Mouse (Mus musculus) MEL (cell line): ENCODE data around the gene Syk. TPM values are rescaled to one million over a fixed set of nuclear protein-coding genes. Genes with fewer than 3 reads are reported as not detected.

Experiments used
- DNase-seq: peaks from one replicate; pipeline ENCODE4 v3.0.0; 2011; ENCODE audit warnings: low read depth, low spot score
- H3K27ac ChIP-seq: 2 replicates; pipeline ENCODE4 v1.5.1; 2012; ENCODE audit warnings: low read depth, mild to moderate bottlenecking, control low read depth, low read length, moderate library complexity; ENCODE audit not compliant: control insufficient read depth
- H3K27me3 ChIP-seq, 2 experiments: fragments of 150-350 bp in 1 of 2; sonication (generic) in 1 of 2; 2 replicates each; pipeline ENCODE4 v1.6.1; 2012; ENCODE audit warnings: low read length in 2 of 2, mild to moderate bottlenecking in 2 of 2, improper control_type of control experiment in 1 of 2, moderate library complexity in 1 of 2; ENCODE audit not compliant: insufficient read depth in 2 of 2, control insufficient read depth in 1 of 2
- H3K36me3 ChIP-seq, 2 experiments: 2 replicates each; pipeline ENCODE4 v1.6.1; 2012 to 2014; ENCODE audit warnings: low read length in 2 of 2, improper control_type of control experiment in 1 of 2, inconsistent platforms in 1 of 2, mild to moderate bottlenecking in 1 of 2; ENCODE audit not compliant: insufficient read depth in 2 of 2, control insufficient read depth in 1 of 2
- H3K4me1 ChIP-seq, 2 experiments: fragments of 150-350 bp in 1 of 2; sonication (generic) in 1 of 2; 2 replicates each; pipeline ENCODE4 v1.6.1; 2012; ENCODE audit warnings: low read length in 2 of 2, improper control_type of control experiment in 1 of 2, mild to moderate bottlenecking in 1 of 2; ENCODE audit not compliant: insufficient read depth in 2 of 2, control insufficient read depth in 1 of 2
- H3K4me3 ChIP-seq, 2 experiments: fragments of 150-350 bp in 1 of 2; sonication (generic) in 1 of 2; 2 replicates each; pipeline ENCODE4 v1.5.1; 2012; ENCODE audit warnings: low read depth in 2 of 2, low read length in 2 of 2, mild to moderate bottlenecking in 2 of 2, moderate library complexity in 2 of 2, control low read depth in 1 of 2, improper control_type of control experiment in 1 of 2; ENCODE audit not compliant: control insufficient read depth in 1 of 2, insufficient read depth in 1 of 2
- H3K79me2 ChIP-seq: 2 replicates; pipeline ENCODE4 v1.6.1; 2012; ENCODE audit warnings: mild to moderate bottlenecking, low read length, moderate library complexity; ENCODE audit not compliant: control insufficient read depth, poor library complexity, insufficient read depth
- H3K9ac ChIP-seq: 2 replicates; pipeline ENCODE4 v1.6.1; 2012; ENCODE audit warnings: low read depth, mild to moderate bottlenecking, control low read depth, low read length, moderate library complexity; ENCODE audit not compliant: control insufficient read depth, poor library complexity, severe bottlenecking
- H3K9me3 ChIP-seq: fragments of 150-350 bp; sonication (generic); replicated peaks from 2 replicates; pipeline ENCODE4 v1.6.1; 2012; ENCODE audit warnings: mild to moderate bottlenecking, low read length, improper control_type of control experiment, moderate library complexity; ENCODE audit not compliant: insufficient read depth
- BHLHE40 ChIP-seq: IDR thresholded peaks from 2 replicates; pipeline ENCODE4 v1.6.1; 2012; ENCODE audit warnings: low read depth, mild to moderate bottlenecking, inconsistent platforms, low read length, improper control_type of control experiment, borderline replicate concordance
- CHD1 ChIP-seq: IDR thresholded peaks from 2 replicates; pipeline ENCODE4 v1.6.1; 2012; ENCODE audit warnings: low read depth, mild to moderate bottlenecking, inconsistent platforms, low read length, improper control_type of control experiment
- CTCF ChIP-seq, 3 experiments: IDR thresholded peaks in 2 of 3; conservative IDR thresholded peaks in 1 of 3; 2 replicates each; pipeline ENCODE4 v1.5.1; 2011 to 2012; ENCODE audit warnings: low read length in 3 of 3, low read depth in 2 of 3, mild to moderate bottlenecking in 2 of 3, improper control_type of control experiment in 1 of 3, inconsistent platforms in 1 of 3, mixed read lengths in 1 of 3, moderate library complexity in 1 of 3; ENCODE audit not compliant: control insufficient read depth in 1 of 3, insufficient read depth in 1 of 3, poor library complexity in 1 of 3, severe bottlenecking in 1 of 3
- EP300 ChIP-seq, 2 experiments: IDR thresholded peaks; 2 replicates each; pipeline ENCODE4 v1.6.1; 2011; ENCODE audit warnings: improper control_type of control experiment in 2 of 2, low read length in 2 of 2, low read depth in 1 of 2, mild to moderate bottlenecking in 1 of 2
- ETS1 ChIP-seq: IDR thresholded peaks from 2 replicates; pipeline ENCODE4 v1.6.1; 2012; ENCODE audit warnings: low read depth, mild to moderate bottlenecking, inconsistent platforms, low read length, improper control_type of control experiment, moderate library complexity
- GATA1 ChIP-seq: IDR thresholded peaks from 2 replicates; pipeline ENCODE4 v1.6.1; 2011; ENCODE audit warnings: low read depth, low read length, improper control_type of control experiment
- MAX ChIP-seq: IDR thresholded peaks from 2 replicates; pipeline ENCODE4 v1.6.1; 2011; ENCODE audit warnings: low read length, improper control_type of control experiment
- MAZ ChIP-seq: IDR thresholded peaks from 2 replicates; pipeline ENCODE4 v1.6.1; 2012; ENCODE audit warnings: low read depth, mild to moderate bottlenecking, inconsistent platforms, low read length, improper control_type of control experiment
- MXI1 ChIP-seq: IDR thresholded peaks from 2 replicates; pipeline ENCODE4 v1.6.1; 2011; ENCODE audit warnings: mild to moderate bottlenecking, low read depth, low read length, improper control_type of control experiment
- MYC ChIP-seq: IDR thresholded peaks from 2 replicates; pipeline ENCODE4 v1.6.1; 2011; ENCODE audit warnings: low read depth, mild to moderate bottlenecking, low read length, improper control_type of control experiment, moderate library complexity
- NRF1 ChIP-seq: IDR thresholded peaks from 2 replicates; pipeline ENCODE4 v1.6.1; 2014; ENCODE audit warnings: low read depth, mild to moderate bottlenecking, inconsistent platforms, low read length, improper control_type of control experiment, moderate library complexity; ENCODE audit not compliant: poor library complexity, insufficient read depth, severe bottlenecking
- POLR2AphosphoS5 ChIP-seq: IDR thresholded peaks from 2 replicates; pipeline ENCODE4 v1.6.1; 2012; ENCODE audit warnings: low read depth, borderline replicate concordance, mild to moderate bottlenecking, inconsistent platforms, low read length, moderate library complexity, mixed read lengths
- RCOR1 ChIP-seq: IDR thresholded peaks from 2 replicates; pipeline ENCODE4 v1.6.1; 2012; ENCODE audit warnings: low read depth, mild to moderate bottlenecking, inconsistent platforms, low read length, improper control_type of control experiment
- SIN3A ChIP-seq: IDR thresholded peaks from 2 replicates; pipeline ENCODE4 v1.6.1; 2012; ENCODE audit warnings: low read length, improper control_type of control experiment, inconsistent platforms
- SMC3 ChIP-seq: IDR thresholded peaks from 2 replicates; pipeline ENCODE4 v1.6.1; 2011; ENCODE audit warnings: low read depth, low read length, improper control_type of control experiment
- TAL1 ChIP-seq: IDR thresholded peaks from 2 replicates; pipeline ENCODE4 v1.6.1; 2012; ENCODE audit warnings: mild to moderate bottlenecking, inconsistent platforms, low read length, moderate library complexity, mixed read lengths
- TCF12 ChIP-seq: IDR thresholded peaks from 2 replicates; pipeline ENCODE4 v1.6.1; 2014; ENCODE audit warnings: low read depth, mild to moderate bottlenecking, inconsistent platforms, low read length, improper control_type of control experiment, moderate library complexity
- UBTF ChIP-seq: IDR thresholded peaks from 2 replicates; pipeline ENCODE4 v1.6.1; 2012; ENCODE audit warnings: low read depth, mild to moderate bottlenecking, inconsistent platforms, low read length, improper control_type of control experiment, moderate library complexity, borderline replicate concordance; ENCODE audit not compliant: insufficient read depth
- USF2 ChIP-seq, 2 experiments: IDR thresholded peaks; 2 replicates each; pipeline ENCODE4 v1.6.1; 2011 to 2012; ENCODE audit warnings: improper control_type of control experiment in 2 of 2, low read length in 2 of 2, borderline replicate concordance in 1 of 2, inconsistent platforms in 1 of 2, low read depth in 1 of 2, mild to moderate bottlenecking in 1 of 2; ENCODE audit not compliant: insufficient read depth in 1 of 2
- ZNF384 ChIP-seq: IDR thresholded peaks from 2 replicates; pipeline ENCODE4 v1.6.1; 2012; ENCODE audit warnings: low read depth, mild to moderate bottlenecking, inconsistent platforms, low read length, improper control_type of control experiment
- polyA plus RNA-seq, 2 experiments: library from polyadenylated mRNA; stranded (reverse) in 1 of 2; unstranded in 1 of 2; fragments of >175 nt in 1 of 2; fragments of >200 nt in 1 of 2; gene quantifications; 2 replicates each; pipeline versions ENCODE4 v1.2.1 to v1.2.4; 2012; ENCODE audit warnings: low replicate concordance in 2 of 2, low read depth in 1 of 2; ENCODE audit not compliant: insufficient read length in 2 of 2, insufficient read depth in 1 of 2, missing spikeins in 1 of 2
- total RNA-seq: library from RNA; depleted of rRNA; stranded (reverse); fragments of 300-350 nt; gene quantifications from 2 replicates; pipeline ENCODE4 v1.2.3, GENCODE M21; 2012

The Syk gene
- total and polyA plus RNA-seq, 3 experiments = 14.4 to 23.8 TPM; not detected in 1

- H3K36me3 ChIP-seq = peaks cover 0 to 18% of the 10 kb centered on the region in 2 experiments; a peak in 2 of 4 replicates
- H3K27ac ChIP-seq = no peak overlapping the region; the same call in 1 of the 2 replicates
- DNase-seq = peak; percentile 57
- TF ChIP-seq EP300 (IDR thresholded peaks at IDR 0.05; ENCODE audit: low read depth in 1 of 2, low read length in 2 of 2) = peak; percentile 52 to 53; a peak in 3 of 4 replicates
- no peak for TF ChIP-seq MXI1
- no peak for TF ChIP-seq SMC3
- peak; percentile 25; the same call in 1 of the 2 replicates for TF ChIP-seq SIN3A
- TF ChIP-seq NRF1 = no peak
- no peak for TF ChIP-seq MYC
- TF ChIP-seq RCOR1 = 0 out of 2 replicates have a peak, but pooled peaks have one; percentile 30
- peak; percentile 71; the same call in 1 of the 2 replicates for TF ChIP-seq GATA1
- TF ChIP-seq TAL1 = no peak
- no peak for TF ChIP-seq ETS1
- no peak for TF ChIP-seq MAZ
- TF ChIP-seq UBTF = no peak
- no peak for TF ChIP-seq CTCF (IDR thresholded peaks at IDR 0.05 in 2 of 3, conservative IDR thresholded peaks at IDR 0.05 in 1 of 3; ENCODE audit: control insufficient read depth in 1 of 3, insufficient read depth in 1 of 3, low read depth in 2 of 3, low read length in 3 of 3, poor library complexity in 1 of 3, severe bottlenecking in 1 of 3)
- TF ChIP-seq USF2 (IDR thresholded peaks at IDR 0.05; ENCODE audit: borderline replicate concordance in 1 of 2, insufficient read depth in 1 of 2, low read depth in 1 of 2, low read length in 2 of 2) = no peak
- TF ChIP-seq BHLHE40 = no peak
- TF ChIP-seq TCF12 = peak; percentile 44; the same call in 1 of the 2 replicates
- H3K4me3 ChIP-seq = 0 out of 4 replicates have a peak overlapping the region, but pooled peaks of 1 of the 2 experiments have one; percentile 6
- no peaks in the 10 kb centered on the region for H3K27me3 ChIP-seq
- no peaks in the 10 kb centered on the region for H3K79me2 ChIP-seq
- no peaks in the 10 kb centered on the region for H3K9me3 ChIP-seq
- no peak overlapping the region for H3K9ac ChIP-seq
- peaks cover 0 to 24% of the 10 kb centered on the region in 2 experiments for H3K4me1 ChIP-seq
Observed at GRCm38 (mm10) chr13:52557421-52557820, 25.6 kb upstream of the Syk start.

DNA sequence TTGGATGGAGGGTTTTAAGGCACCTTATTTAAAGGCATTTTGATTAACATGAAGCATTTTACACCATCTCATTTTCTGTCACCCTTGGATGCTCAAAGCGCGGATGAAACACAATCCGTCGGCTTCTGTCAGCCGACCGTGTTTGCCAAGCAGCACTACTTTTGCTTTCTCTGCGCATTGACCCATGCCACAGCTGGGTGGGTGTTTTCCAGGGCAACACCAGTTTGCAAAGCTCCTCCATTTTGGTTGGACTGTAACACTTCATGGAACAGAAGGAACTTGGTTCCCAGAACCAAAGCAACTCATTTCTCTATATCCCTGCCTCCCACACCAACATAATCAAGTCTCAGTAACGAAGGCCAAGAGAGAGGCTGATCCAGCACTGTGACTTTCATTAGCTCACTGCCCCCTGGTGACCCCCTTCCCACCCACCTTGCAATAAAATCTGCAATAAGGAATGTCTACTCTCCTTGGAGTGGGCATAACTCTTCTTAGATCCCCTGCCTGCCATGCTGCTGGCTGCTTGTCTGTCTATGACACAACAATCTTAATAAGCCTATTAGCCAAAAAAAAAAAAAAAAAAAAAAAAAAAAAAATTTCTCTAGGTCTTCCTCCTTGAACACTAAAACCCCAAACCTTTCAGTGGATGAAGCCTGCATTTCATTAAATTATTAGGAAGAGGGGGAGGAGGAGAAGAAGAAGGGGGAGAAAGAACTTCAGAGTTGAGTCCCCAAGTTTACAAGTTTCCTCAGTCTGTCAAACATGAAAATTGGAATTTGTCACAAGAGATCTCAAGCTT lies 21.4 kb upstream of the Syk start:
- no peak overlapping the region for H3K9ac ChIP-seq
- H3K4me1 ChIP-seq = peaks cover 0 to 29% of the 10 kb centered on the region in 2 experiments; a peak in 2 of 4 replicates
- no peaks in the 10 kb centered on the region for H3K9me3 ChIP-seq
- TF ChIP-seq TCF12 (no peak), CHD1 (no peak), POLR2AphosphoS5 (no peak), ZNF384 (peak; percentile 34; the same call in 1 of the 2 replicates), MAX (no peak)
- no peaks in the 10 kb centered on the region for H3K27me3 ChIP-seq
- no peaks in the 10 kb centered on the region for H3K79me2 ChIP-seq
- DNase-seq = no peak
- no peak overlapping the region for H3K4me3 ChIP-seq
- H3K27ac ChIP-seq = no peak overlapping the region
- H3K36me3 ChIP-seq = peaks cover 0 to 14% of the 10 kb centered on the region in 2 experiments; a peak in 2 of 4 replicates
